Mouse (Mus musculus) liver, adult 10 weeks (tissue): ENCODE measurements around the gene Clec2e. TPM values are rescaled to one million over a fixed set of nuclear protein-coding genes. Genes with fewer than 3 reads are reported as not detected.

Experiments
- polyA plus RNA-seq: library from polyadenylated mRNA; stranded (reverse); fragments of 350-450 nt; fragmentation: Illumina TruSeq; extraction: RNeasy Lipid Tissue Mini Kit (QIAGEN cat#74804); gene quantifications from one replicate; pipeline ENCODE4 v1.2.3, GENCODE M21; 2014; ENCODE audit warnings: low read depth, low replicate concordance

Gene Clec2e
- 0.29 TPM for polyA plus RNA-seq

DNA sequence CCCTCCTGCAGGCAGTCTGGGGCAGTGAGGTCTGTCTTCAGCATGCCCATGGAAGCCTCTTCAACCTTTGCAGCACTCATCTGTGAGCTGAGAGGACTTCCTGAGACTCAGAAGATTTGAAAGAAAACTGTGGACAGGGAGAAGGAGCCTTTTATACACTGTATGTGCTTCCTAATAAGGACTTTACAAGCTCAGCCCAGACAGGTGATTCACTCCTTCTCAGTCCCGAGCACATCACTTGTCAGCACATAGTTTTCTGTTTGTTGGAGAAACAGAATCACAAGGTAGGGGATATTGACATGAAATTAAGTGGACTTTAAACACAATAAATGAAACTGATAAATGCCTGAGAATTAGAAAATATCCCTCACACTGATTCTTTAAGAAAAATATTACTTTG is at the start of gene Clec2e:
Gene Clec2e, minus strand, starts transcription at position 120 of the 400 bp plus-strand sequence.

DNA sequence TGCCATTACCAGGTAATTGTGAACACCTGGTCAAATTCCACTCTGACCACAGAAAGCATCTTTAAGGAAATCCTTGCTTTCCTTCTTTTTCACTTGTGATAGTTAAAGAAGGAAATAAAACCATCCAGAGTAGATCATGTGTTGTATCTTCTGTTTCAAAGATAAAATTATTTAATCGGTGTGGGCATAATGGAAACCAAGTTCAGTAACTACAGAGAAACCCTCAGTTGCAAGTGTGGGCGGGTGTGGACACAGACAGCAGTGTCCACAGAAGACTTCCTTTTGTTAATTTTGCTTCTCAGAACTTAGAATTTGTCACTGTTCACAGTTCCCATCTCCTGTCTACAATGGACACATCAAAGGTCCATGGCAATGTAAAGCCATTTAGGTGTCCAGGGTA is 55.1 kb downstream of the Clec2e start, which contains the start of gene Klrb1f:
Gene Klrb1f, plus strand, starts transcription at position 301 of the 400 bp plus-strand sequence.

Other genes starting within 250 kb of the Clec2e start
- gene Clec2i, start 213.3 kb downstream of the Clec2e start, polyA plus RNA-seq = 0.85 TPM
- gene BC035044, start 209.8 kb downstream of the Clec2e start, polyA plus RNA-seq = 0.85 TPM
- gene Clec2g, start 166.5 kb downstream of the Clec2e start, polyA plus RNA-seq = not detected
- gene Klrb1f, start 55.0 kb downstream of the Clec2e start, polyA plus RNA-seq = not detected
- gene Clec2d, start 79.7 kb upstream of the Clec2e start, polyA plus RNA-seq = 668 TPM
- gene Cd69, start 174.5 kb upstream of the Clec2e start, polyA plus RNA-seq = 0.85 TPM
- gene 4922502D21Rik, start 230.9 kb upstream of the Clec2e start, polyA plus RNA-seq = not detected
- 9.6 TPM for gene Clec12a, start 241.8 kb upstream of the Clec2e start, polyA plus RNA-seq